Mouse (Mus musculus) left cerebral cortex, postnatal 14 days (tissue): ENCODE results near the gene Gm20708. TPM values are rescaled to one million over a fixed set of nuclear protein-coding genes. Genes with fewer than 3 reads are reported as not detected.
"Not testable (repeated sequence)": the region's sequence is repeated elsewhere in the genome, so short reads cannot be mapped to it uniquely, and the experiment has no call there.

ENCODE experiments used
- DNase-seq, 2 experiments: peaks; one replicate each; pipeline ENCODE4 v3.0.0; 2021 to 2022; ENCODE audit warnings: low spot score in 2 of 2, mixed read lengths in 1 of 2
- intact Hi-C: fragments of 180-260 bp; cut with DNase I; formaldehyde crosslinking; loops from one replicate; pipeline ENCODE4 v1.15.1; 2025
- total RNA-seq, 2 experiments: library from RNA; stranded (reverse); gene quantifications; 2 replicates each; pipeline ENCODE4 v1.2.3; 2021

Gm20708 gene
- total RNA-seq, 2 experiments from 2014 or later: 1.9 to 2.3 TPM

- no peak for DNase-seq
- intact Hi-C loops: no loop called here
Measured at GRCm38 (mm10) chr11:117799174-117799573, 10.3 kb upstream of the Gm20708 start.

- intact Hi-C loops: no loop called here
- DNase-seq: no peak
Measured at GRCm38 (mm10) chr11:117800038-117800437, 9.4 kb upstream of the Gm20708 start.

- DNase-seq: no peak
- intact Hi-C loops: no loop called here
Measured at GRCm38 (mm10) chr11:117801650-117802049, 7.8 kb upstream of the Gm20708 start.

GRCm38 (mm10) chr11:117803166-117803688 is 6.2 kb upstream of the Gm20708 start:
- intact Hi-C loops: no loop called here
- no peak for DNase-seq

- DNase-seq: no peak
- intact Hi-C loops: no loop called here
Measured at GRCm38 (mm10) chr11:117806781-117807180, 2.7 kb upstream of the Gm20708 start.

- peak; percentile 62 to 78 for DNase-seq
- intact Hi-C loops: no loop called here
Measured at GRCm38 (mm10) chr11:117810401-117811046, 1.1 kb downstream of the Gm20708 start.

- intact Hi-C loops: no loop called here
- no peak for DNase-seq
Measured at GRCm38 (mm10) chr11:117813867-117814266, 4.4 kb downstream of the Gm20708 start.

- intact Hi-C loops: no loop called here
- no peak for DNase-seq
Measured at GRCm38 (mm10) chr11:117814704-117815366, 5.4 kb downstream of the Gm20708 start.

GRCm38 (mm10) chr11:117815850-117816249 is 6.4 kb downstream of the Gm20708 start:
- DNase-seq, intact Hi-C loops: not testable (repeated sequence)

- intact Hi-C loops: no loop called here
Measured at GRCm38 (mm10) chr11:117816389-117816996, 7.0 kb downstream of the Gm20708 start.

GRCm38 (mm10) chr11:117819095-117819494 is 9.6 kb downstream of the Gm20708 start:
- intact Hi-C loops: no loop called here
- no peak for DNase-seq

More at GRCm38 (mm10) chr11:117816389-117816996, 7.0 kb downstream of the Gm20708 start:
- no peak for DNase-seq

- no peak for DNase-seq
- intact Hi-C loops: loop anchor here (5.0 kb wide), 4 partner anchors 68 to 453 kb away; no protein-coding TSS in a partner anchor
Measured at GRCm38 (mm10) chr11:117820173-117820572, 10.7 kb downstream of the Gm20708 start.

GRCm38 (mm10) chr11:117821868-117822267 is 12.4 kb downstream of the Gm20708 start:
- DNase-seq: no peak
- intact Hi-C loops: loop anchor here (5.0 kb wide), 4 partner anchors 70 to 455 kb away; no protein-coding TSS in a partner anchor

GRCm38 (mm10) chr11:117822728-117823241 is 13.3 kb downstream of the Gm20708 start:
- no peak for DNase-seq
- intact Hi-C loops: loop anchor here (5.0 kb wide), 4 partner anchors 70 to 455 kb away; no protein-coding TSS in a partner anchor

- intact Hi-C loops: loop anchor here (5.0 kb wide), 4 partner anchors 71 to 456 kb away; no protein-coding TSS in a partner anchor
- DNase-seq: no peak
Measured at GRCm38 (mm10) chr11:117823411-117823810, 13.9 kb downstream of the Gm20708 start.

- intact Hi-C loops: loop anchor here (2.0 to 5.0 kb wide), 5 partner anchors 34 to 457 kb away; no protein-coding TSS in a partner anchor
- peak; percentile 88 for DNase-seq
Measured at GRCm38 (mm10) chr11:117824060-117824969, 14.8 kb downstream of the Gm20708 start.

- peak; percentile 64 to 71 for DNase-seq
- intact Hi-C loops: loop anchor here (2.0 kb wide), 1 partner anchor 35 kb away; no protein-coding TSS in a partner anchor
Measured at GRCm38 (mm10) chr11:117825333-117826101, 16.0 kb downstream of the Gm20708 start, which contains the start of the genes Afmid and Tk1. Gene Afmid, plus strand, starts transcription at chr11:117825924. Gene Tk1, minus strand, starts transcription at chr11:117826092.

- intact Hi-C loops: no loop called here
- DNase-seq: no peak
Measured at GRCm38 (mm10) chr11:117826164-117826563, 16.7 kb downstream of the Gm20708 start.
